Mouse (Mus musculus) urinary bladder, postnatal 10 days (tissue): ENCODE measurements around the gene Bcl2l13.
"Not testable (repeated sequence)": the region's sequence is repeated elsewhere in the genome, so short reads cannot be mapped to it uniquely, and the experiment has no call there.

ENCODE experiments used
- DNase-seq: peaks from one replicate; pipeline ENCODE4 v3.0.0; 2022; ENCODE audit warnings: low spot score

The Bcl2l13 gene

DNA sequence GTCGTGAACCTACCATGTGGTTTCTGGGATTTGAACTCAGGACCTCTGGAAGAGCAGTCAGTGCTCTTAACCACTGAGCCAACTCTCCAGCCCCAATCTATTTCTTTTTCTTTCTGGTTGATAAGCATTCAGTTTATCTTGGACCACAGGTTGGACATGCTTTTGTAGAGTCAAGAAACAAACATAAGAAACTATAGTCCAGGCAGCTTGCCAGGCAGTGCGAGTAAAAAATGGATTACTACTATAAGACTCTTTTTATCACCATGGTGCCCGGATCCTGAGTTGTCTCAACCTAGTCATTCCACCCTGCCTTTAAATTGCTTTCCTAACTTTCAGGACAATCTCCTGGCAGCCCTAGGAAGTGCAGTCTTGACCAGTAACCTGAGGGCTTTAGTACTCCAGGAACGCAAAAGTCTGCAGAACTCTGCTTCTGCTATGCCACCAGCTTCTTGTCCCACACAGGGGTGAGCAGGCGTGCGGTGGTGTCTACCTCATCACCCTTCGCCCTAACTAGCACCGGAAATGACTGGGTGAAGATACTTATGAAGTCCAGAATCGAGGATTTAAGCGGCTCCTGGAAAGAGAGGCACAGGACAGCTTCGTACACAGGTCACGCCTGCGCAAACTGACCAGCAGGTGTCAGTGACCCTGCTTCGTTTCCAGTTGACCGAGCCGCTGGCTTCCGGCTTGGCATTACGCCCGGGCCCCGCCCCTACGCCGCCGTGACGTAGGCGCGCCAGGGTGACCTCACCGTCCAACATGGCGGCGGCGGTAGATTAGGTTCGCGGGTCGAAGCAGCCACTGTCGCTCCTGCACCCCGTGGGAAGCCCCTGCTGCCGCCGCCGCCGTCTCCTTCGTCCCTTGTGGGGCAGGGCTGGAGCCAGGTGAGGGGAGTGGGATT, at the start of gene Bcl2l13:
Gene Bcl2l13, plus strand, starts transcription at position 739 of the 901 bp plus-strand sequence.
- DNase-seq = peak; percentile 96

- no peak for DNase-seq
These were observed 47.9 kb upstream of the Bcl2l13 start for GRCm38 (mm10) chr6:120788068-120788607.

GRCm38 (mm10) chr6:120788904-120789303, 47.1 kb upstream of the Bcl2l13 start:
- DNase-seq = no peak

DNA sequence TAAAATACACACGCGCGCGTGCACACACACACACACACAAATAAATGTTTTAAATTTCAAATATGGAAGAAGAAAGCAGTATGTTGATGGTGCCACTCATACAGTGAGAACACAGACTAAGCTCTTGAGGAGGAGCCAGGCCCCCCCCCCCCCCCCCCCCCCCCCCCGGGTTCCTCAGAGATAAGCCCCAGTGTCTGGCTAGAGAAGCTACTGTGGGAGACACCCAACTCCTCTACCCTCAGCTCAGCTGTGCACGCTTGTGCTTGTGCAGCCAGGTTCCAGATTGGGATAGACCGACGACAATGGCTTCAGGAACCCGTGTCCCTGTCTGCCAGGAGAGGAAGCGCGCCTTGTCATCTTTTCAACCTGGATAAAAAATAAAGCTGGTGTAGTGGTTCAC, 45.9 kb upstream of the Bcl2l13 start:
- no peak for DNase-seq

DNA sequence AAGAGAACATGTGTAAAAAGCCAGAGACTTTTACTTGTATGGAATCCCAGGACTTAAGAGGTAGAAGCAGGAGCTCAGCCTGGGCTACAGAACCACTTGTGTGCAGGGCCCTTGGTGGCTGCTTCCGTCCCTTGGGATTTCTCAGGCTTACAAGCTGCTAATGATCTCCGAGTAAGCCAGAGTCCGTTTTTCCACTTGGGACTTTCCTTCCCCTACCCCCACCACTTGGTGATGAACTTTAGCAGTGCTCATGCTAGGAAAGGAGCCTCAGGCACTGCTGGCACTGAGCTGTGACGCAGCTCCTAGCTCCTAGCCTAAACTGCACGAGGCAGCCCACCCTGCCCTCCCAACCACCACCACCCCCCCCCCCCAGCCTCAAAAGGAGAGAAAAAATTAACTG, 45.3 kb upstream of the Bcl2l13 start:
- DNase-seq = no peak

DNA sequence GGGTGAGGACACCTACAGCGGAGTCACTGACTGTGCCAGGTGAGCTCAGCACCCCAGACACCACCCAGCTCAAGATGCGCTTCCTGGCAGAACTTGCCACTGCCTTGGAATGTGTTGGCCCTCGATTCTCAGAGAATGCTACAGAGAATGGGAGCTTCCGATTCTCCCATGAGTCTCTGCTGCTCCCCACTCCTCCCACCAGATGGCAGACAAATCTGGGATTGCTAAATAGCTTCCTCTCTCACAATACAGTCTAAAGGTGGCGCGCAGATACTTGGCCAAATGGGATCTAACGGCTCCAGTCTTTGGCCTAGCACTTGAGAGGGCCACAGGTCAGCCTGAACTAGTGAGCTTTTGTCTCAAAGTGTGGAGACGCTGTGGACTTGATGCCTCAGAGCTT, 43.1 kb upstream of the Bcl2l13 start:
- no peak for DNase-seq

DNA sequence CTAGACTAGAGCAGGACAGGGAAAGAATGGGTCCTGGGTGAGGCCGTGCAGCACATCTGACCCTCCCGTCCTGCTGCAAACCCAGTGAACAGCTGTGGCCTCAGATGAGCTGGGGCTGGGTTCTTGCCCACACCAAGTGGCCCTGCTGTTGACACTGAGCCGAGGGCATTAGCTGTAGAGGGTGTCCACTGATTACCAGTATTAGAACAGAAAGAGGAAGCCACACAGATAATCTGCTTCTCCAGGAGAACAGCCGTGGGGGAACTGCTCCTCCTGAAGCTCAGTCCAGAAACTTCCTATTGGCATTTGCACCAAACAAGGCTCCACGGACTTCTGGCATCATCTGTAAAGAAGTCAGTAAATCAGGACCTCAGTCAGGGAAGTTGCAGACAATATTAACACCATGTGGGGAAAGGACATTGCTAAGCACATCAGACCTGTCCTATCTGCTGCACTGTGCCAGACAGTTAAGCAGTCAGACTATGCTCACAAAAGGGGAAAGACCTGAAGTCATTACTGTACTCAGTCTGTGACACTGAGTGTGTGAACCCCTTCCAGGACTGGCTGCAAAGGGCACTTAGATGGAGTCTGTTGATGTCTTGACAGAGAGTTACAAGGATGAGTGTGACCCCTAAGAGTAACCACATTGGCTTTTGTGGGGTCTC, 40.5 kb upstream of the Bcl2l13 start:
- DNase-seq = no peak

DNA sequence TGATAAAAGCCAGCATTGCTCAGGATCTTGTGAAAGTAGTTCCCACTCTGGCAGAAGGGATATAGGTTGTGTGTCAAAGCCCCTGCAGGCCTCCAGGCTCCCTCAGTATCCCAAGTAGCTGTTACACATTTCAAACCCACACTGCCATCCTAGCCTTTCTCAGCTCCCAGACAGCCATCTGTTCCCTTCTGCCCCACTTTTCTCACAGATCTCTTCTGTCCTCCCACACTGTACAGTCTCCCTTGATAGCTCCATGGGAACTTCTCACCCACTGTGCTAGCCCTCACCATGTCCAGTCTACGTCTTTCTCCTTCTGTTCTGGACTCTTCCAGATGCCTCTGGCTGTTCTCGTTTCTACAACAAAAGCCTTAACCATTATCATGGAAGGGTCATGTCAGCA, 39.9 kb upstream of the Bcl2l13 start:
- no peak for DNase-seq

- no peak for DNase-seq
These were observed 38.0 kb upstream of the Bcl2l13 start for GRCm38 (mm10) chr6:120798019-120798418.

DNA sequence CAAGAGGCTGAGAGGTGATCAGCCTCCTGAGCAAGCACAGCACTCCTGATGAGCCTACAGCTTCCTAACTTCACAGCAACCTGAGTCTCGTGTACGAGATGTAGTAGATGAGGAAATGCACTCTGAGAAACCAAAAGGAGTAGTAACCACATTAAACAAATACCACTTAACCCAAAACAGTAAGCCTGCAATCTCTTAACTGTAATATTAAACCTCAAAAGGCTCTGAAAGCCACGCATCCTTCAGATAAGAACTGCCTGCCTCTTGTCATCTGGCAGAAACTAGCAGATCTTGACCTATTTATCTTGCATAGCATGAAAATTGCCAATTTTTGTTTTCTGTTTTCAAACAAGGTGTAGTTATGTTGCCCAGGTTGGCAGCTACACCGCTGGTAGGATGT, 37.1 kb upstream of the Bcl2l13 start:
- DNase-seq = no peak

DNA sequence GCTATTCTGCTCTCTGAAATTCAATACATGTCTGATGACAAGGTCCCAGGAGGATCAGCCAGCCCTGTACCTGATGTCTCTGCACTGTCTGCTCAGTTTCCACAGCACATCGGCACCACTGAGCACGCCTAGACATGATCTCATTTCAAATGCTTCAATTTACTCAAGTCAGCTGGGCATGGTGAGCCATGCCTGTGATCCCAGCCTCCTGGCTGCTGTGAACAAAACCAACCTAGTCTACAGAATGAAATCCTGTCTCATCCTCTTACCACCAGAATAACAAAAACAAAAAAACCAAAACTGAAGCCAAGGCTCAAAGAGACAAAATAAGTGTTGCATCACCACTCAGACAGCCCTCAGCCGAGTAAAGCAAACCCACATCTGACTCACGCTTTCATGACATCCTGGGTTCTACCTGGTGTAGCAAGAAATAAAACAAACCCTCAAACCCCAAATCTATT, 36.4 kb upstream of the Bcl2l13 start:
- DNase-seq = no peak

DNA sequence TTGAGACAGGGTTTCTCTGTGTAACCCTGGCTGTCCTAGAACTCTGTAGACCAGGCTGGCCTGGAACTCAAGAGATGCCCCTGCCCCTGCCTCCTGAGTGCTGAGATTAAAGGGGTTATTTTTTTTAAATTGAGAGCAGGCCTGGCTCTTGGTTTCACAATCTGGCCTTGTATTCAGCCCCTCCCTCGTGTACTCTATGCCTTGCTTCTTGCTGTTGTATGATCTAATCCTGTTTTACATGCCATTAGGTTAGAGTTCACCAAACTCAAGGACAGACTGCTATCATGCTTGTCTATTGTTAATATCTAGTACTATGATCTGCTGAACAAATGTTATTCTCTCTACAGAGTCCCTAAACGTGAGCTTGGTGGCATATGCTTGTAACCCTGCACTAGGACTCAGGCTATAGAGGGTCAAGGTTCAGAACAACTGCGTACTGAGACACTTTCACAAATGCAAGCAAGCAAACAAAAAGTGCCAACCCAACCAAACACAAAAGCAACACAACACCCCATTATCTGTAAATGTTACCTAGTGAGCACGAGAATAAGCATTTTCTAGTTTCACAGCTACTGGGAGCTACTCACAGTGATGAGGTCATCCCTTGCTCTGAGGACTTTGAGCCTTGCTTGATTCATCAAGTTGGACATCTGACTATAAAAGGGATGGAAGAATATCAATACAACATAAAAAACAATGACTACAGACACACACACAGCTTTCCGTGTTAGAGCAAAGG, 28.8 kb upstream of the Bcl2l13 start:
- no peak for DNase-seq

- DNase-seq = no peak
These were observed 28.3 kb upstream of the Bcl2l13 start for GRCm38 (mm10) chr6:120807738-120808081.

GRCm38 (mm10) chr6:120811999-120812398, 24.0 kb upstream of the Bcl2l13 start:
- DNase-seq = not testable (repeated sequence)

DNA sequence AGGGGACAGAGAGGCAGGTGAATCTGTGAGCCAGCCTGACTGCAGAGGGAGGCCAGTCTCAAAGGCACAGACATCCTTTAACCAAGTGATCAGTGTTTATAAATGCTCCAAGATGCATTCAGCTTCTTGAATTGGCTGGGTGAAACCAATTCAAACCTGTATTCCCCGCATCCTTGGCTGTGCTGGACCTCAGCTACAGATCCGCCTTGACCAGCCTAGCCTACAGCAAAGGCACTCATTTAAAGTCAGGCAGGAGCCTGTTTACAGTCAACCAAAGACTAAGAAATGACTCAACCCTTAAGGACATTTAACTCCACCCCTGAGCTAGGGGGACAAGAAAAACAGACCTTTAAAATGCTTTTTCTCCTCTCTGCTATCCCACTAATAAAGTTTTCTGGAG, 16.7 kb upstream of the Bcl2l13 start:
- DNase-seq = no peak

- DNase-seq = no peak
These were observed 15.9 kb upstream of the Bcl2l13 start for GRCm38 (mm10) chr6:120820144-120820543.

DNA sequence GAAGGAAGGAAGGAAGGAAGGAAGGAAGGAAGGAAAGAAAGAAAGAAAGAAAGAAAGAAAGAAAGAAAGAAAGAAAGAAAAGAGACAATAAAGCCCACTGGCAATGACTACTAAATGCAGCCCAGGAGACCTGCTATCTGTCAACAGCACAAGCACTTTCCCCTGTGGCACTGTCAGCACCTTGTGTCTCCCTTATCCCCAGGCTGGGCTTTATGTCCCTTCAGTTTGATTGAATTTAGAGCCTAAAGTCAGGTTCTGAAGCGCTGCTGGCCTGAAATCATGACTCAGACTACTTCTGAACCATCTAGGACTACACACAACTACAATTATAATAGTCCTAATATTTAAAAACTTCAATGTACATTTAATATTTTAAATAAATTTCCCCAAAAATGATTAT, 15.1 kb upstream of the Bcl2l13 start:
- DNase-seq = no peak

- DNase-seq = no peak
These were observed 14.3 kb upstream of the Bcl2l13 start for GRCm38 (mm10) chr6:120821715-120822114.

DNA sequence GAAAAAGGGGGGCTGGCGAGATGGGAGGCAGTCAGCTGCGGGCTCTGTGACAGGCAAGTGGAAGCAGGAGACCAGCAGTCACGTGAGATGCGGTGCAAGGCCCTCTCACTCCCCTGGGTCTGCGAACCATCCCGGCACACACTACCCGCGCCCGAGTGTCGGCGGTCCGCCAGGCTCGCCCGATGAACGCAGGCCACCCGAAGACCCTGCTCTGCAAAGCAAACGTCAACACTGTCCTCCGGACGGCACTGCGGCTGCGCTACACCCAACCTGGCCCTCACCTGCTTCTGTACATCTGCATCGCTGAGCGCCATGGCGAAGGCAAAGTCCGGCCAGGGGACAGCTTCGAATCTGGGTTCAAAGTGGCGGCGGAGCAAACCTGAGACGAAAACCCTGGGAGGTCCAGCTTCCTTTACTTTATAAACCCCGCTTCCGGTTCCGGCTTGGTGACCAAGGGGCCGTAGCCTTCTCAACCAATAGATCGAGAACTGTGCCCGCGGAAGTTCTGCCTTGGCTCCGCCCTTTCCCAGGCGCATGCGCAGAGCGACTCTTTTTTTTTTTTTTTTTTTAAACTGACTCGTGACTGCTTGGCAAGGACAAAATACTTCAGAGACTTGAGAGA, 13.6 kb upstream of the Bcl2l13 start, which contains the start of gene Atp6v1e1:
Gene Atp6v1e1, minus strand, starts transcription at position 487 of the 622 bp plus-strand sequence.
- peak; percentile 56 for DNase-seq

GRCm38 (mm10) chr6:120822937-120823614, 12.9 kb upstream of the Bcl2l13 start:
- DNase-seq = no peak

DNA sequence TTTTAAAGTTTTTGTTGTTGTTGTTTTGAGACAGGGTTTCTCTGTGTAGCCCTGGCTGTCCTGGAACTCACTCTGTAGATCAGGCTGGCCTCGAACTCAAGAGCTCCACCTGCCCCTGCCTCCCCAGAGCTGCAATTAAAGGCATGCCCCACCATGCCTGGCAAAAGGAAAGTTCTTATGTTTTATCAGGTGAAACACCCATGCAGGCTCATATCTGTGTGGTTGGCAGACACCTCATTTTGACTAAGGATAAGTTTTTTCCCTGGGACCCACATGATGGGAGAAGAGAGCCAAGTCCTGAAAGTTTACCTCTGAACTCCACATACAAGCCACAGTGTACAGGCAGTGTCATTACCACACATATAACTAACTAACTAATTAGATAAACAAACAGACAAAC, 6.0 kb upstream of the Bcl2l13 start:
- DNase-seq = no peak
